Mouse (Mus musculus) neural tube, embryonic 13.5 days (tissue): ENCODE measurements at regions not wholly inside any gene's neighbourhood (a gene's known extent, or its start where the extent isn't known, plus 50 kb on each side); places are given as distances from the start of the nearest gene placed in this dataset.

Experiments
- ATAC-seq: fragments of 200-750 bp; cut with Nextera tagmentation; 2 replicates; pipeline ENCODE4 v1.8.0; 2017; ENCODE audit warnings: low read depth, mild to moderate bottlenecking, moderate TSS enrichment, moderate library complexity
- H3K27ac ChIP-seq: fragments of 300-500 bp; sonication (generic); replicated peaks from 2 replicates; pipeline ENCODE4 v1.5.1; 2015; ENCODE audit warnings: moderate library complexity, mild to moderate bottlenecking, inconsistent platforms
- H3K27me3 ChIP-seq: fragments of 300-500 bp; sonication (generic); 2 replicates; pipeline ENCODE4 v1.6.1; 2015; ENCODE audit warnings: mild to moderate bottlenecking, inconsistent platforms
- H3K36me3 ChIP-seq: fragments of 300-500 bp; sonication (generic); 2 replicates; pipeline ENCODE4 v1.6.1; 2015; ENCODE audit warnings: mild to moderate bottlenecking, inconsistent platforms
- H3K4me1 ChIP-seq: fragments of 300-500 bp; sonication (generic); replicated peaks from 2 replicates; pipeline ENCODE4 v1.6.1; 2015; ENCODE audit warnings: inconsistent platforms
- H3K4me2 ChIP-seq: fragments of 300-500 bp; sonication (generic); 2 replicates; pipeline ENCODE4 v1.6.1; 2015; ENCODE audit warnings: inconsistent platforms, mild to moderate bottlenecking, moderate library complexity
- H3K4me3 ChIP-seq: fragments of 300-500 bp; sonication (generic); 2 replicates; pipeline ENCODE4 v1.5.1; 2015; ENCODE audit warnings: mild to moderate bottlenecking, inconsistent platforms
- H3K9ac ChIP-seq: fragments of 300-500 bp; sonication (generic); 2 replicates; pipeline ENCODE4 v1.6.1; 2015; ENCODE audit warnings: moderate library complexity, mild to moderate bottlenecking, inconsistent platforms
- H3K9me3 ChIP-seq: fragments of 300-500 bp; sonication (generic); 2 replicates; pipeline ENCODE4 v1.6.1; 2016; ENCODE audit warnings: inconsistent platforms
- WGBS: fragments of 180-500 bp; shearing (Covaris S2); methylation state at CpG from one replicate; pipeline ENCODE4 v1.1.7; 2015; 5-methylcytosine and 5-hydroxymethylcytosine counted together

- ATAC-seq, result no peak
- no peak overlapping the region for H3K4me2 ChIP-seq
- 59% methylated on average over 2 of the region's 2 CpGs for WGBS
- no peak overlapping the region for H3K4me3 ChIP-seq
- H3K9me3 ChIP-seq, result no peaks in the 10 kb centered on the region
- no peak overlapping the region for H3K27ac ChIP-seq
- H3K27me3 ChIP-seq, result no peaks in the 10 kb centered on the region
- H3K36me3 ChIP-seq, result no peaks in the 10 kb centered on the region
- no peak overlapping the region for H3K9ac ChIP-seq
- no peaks in the 10 kb centered on the region for H3K4me1 ChIP-seq
Measured at GRCm38 (mm10) chr6:98178005-98178404, 164.5 kb downstream of the Gm765 start.

GRCm38 (mm10) chr6:98149043-98149813 lies 193.3 kb downstream of the Gm765 start:
- Histone ChIP-seq H3K36me3 (no peaks in the 10 kb centered on the region), H3K9me3 (no peaks in the 10 kb centered on the region), H3K27ac (no peak overlapping the region), H3K9ac (no peak overlapping the region), H3K4me2 (no peak overlapping the region), H3K4me1 (no peaks in the 10 kb centered on the region), H3K4me3 (no peak overlapping the region), H3K27me3 (no peaks in the 10 kb centered on the region)
- ATAC-seq, result no peak
- 72% methylated on average over 12 of the region's 12 CpGs for WGBS

- no peak overlapping the region for H3K4me2 ChIP-seq
- no peaks in the 10 kb centered on the region for H3K4me1 ChIP-seq
- no peak overlapping the region for H3K4me3 ChIP-seq
- no peak overlapping the region for H3K9ac ChIP-seq
- no peak for ATAC-seq
- H3K27ac ChIP-seq, result no peak overlapping the region
- WGBS, result 81% methylated on average over 5 of the region's 5 CpGs
- no peaks in the 10 kb centered on the region for H3K36me3 ChIP-seq
- no peaks in the 10 kb centered on the region for H3K9me3 ChIP-seq
- H3K27me3 ChIP-seq, result no peaks in the 10 kb centered on the region
Measured at GRCm38 (mm10) chr6:98147855-98148254, 194.7 kb downstream of the Gm765 start.

DNA sequence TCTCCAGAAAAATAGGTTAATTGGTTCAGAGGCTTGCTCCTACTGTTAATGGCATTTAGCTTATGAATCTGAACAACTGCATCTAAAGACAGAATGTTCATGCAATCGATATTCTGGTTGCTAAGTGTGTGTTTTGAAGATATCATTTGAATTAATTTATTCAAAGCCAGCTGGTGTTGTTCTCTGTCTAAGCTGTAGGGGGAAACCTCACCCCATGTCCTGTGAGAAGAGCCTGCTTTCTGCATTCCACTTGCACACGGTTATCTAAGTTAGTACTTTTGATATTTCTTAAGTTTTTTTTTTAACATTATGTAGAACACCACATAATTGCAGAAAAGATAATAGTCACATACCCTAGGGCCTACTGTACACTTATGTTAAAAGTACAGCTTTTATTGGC lies 209.6 kb downstream of the Gm765 start:
- Histone ChIP-seq H3K4me1 (no peaks in the 10 kb centered on the region), H3K4me3 (no peak overlapping the region), H3K4me2 (no peak overlapping the region), H3K27me3 (no peaks in the 10 kb centered on the region; the same call in 1 of the 2 replicates), H3K9me3 (no peaks in the 10 kb centered on the region), H3K36me3 (no peaks in the 10 kb centered on the region), H3K27ac (no peak overlapping the region), H3K9ac (no peak overlapping the region)
- ATAC-seq, result no peak
- WGBS, result 23% methylated on average over 2 of the region's 2 CpGs

- Histone ChIP-seq H3K4me1 (no peaks in the 10 kb centered on the region), H3K9me3 (no peaks in the 10 kb centered on the region), H3K27me3 (no peaks in the 10 kb centered on the region; the same call in 1 of the 2 replicates), H3K27ac (no peak overlapping the region), H3K9ac (no peak overlapping the region), H3K36me3 (no peaks in the 10 kb centered on the region), H3K4me2 (no peak overlapping the region), H3K4me3 (no peak overlapping the region)
- ATAC-seq, result no peak
- WGBS, result 66% methylated on average over 7 of the region's 7 CpGs
Measured at GRCm38 (mm10) chr6:98125434-98125833, 217.1 kb downstream of the Gm765 start.

DNA sequence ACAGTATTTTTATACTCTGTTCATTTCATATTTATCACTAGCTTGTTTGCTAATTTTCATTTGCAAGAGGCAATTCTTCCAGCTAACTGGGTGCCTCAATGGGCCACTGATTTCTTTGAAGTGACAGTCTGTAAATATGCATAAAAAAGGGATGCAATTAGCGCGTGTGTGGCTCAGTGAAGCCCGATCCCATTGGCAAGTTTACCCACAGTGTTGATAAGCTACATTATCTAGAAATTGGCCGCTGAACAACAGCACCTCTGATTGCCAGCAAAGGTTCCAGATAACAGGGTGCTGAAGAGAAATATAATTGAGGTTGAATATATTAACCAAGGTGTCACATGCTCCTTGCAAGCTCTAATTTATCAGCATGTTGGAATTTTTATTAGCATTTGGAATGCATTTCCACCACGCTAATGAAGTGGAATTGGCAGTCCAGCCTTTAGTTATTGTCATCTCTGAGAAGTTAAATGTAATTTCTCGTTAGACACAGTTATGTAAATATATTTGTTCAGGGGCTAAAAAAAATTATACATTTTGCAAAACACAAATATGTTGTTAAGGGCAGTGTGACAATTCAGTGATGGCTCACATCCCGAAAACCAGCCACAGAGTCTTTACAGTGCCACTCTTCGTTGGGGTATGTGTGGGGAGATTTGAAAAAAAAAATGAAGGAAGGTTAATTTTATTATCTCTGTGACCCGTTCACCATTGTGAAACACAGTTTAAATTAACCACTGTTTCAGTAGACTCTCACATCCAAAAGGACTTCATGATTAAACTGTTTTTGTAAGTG lies 224.0 kb downstream of the Gm765 start:
- ATAC-seq, result no peak
- H3K27ac ChIP-seq, result no peak overlapping the region

DNA sequence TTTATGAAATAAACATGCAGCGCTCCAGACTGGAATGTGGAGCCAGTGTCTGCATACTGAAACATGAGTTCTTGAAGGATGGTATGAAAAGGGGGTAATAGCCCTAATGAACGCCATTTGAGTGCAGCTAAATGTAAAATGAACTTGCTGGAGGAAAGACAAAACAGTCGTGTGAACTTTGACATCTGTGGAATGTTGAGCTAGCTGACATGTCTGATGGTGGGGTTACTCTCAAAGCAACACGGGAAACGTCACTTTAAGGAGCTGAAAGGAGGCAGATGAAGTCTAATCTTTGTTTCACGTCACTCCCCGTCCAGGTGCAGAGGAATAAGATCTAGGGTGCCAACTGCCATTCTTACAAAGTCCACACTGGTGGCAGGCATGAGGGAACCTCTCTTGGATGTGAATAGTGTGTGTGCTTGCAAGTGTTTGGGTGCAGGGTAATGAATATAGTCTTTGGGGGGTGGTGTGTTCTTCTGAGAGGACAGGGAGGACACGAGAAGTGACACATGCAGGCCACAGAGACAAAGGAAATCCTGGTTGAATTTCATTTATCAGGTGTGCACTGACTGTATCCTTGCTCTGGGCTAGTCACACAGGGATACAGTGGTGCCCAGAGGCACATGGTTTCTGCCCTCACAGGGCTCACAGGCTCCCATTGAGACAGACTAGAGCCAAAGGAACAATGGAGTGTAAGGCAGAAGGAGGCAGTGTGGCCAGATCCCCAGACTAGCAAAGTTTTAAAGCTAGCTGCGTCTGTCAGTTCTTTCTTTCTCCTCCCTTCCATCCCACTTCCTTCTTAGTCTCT lies 228.0 kb downstream of the Gm765 start:
- Histone ChIP-seq H3K9ac (no peak overlapping the region), H3K27ac (no peak overlapping the region), H3K4me1 (peaks cover 33% of the 10 kb centered on the region), H3K27me3 (0 out of 2 replicates have a peak, but pooled peaks cover 3% of the 10 kb centered on the region), H3K9me3 (no peaks in the 10 kb centered on the region), H3K4me3 (no peak overlapping the region), H3K36me3 (no peaks in the 10 kb centered on the region), H3K4me2 (no peak overlapping the region)
- no peak for ATAC-seq
- WGBS, result 18% methylated on average over 9 of the region's 9 CpGs

More for the DNA sequence above, 224.0 kb downstream of the Gm765 start:
- Histone ChIP-seq H3K4me1 (peaks cover 25% of the 10 kb centered on the region), H3K9ac (no peak overlapping the region), H3K27me3 (0 out of 2 replicates have a peak, but pooled peaks cover 3% of the 10 kb centered on the region), H3K4me3 (no peak overlapping the region), H3K4me2 (no peak overlapping the region), H3K9me3 (no peaks in the 10 kb centered on the region), H3K36me3 (no peaks in the 10 kb centered on the region)
- WGBS, result 32% methylated on average over 9 of the region's 9 CpGs

DNA sequence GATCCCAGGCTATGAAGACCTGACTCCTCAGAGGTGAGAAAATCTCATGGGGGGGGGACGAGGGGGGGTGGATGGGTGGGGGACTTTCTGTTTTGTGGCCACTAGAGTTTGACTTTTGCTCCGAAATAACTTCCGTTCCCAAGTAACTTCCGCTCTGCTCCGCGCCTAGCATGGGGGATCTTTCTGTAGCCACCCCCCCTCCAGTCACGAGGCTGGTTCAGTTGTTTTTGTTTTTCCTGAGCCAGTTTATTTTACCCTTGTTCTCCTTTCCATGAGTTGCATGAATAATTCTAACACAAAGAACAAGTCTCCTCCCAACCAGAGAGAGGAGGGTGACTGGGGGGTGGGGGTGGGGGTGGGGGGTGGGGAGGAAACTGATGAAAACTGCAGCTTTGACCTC lies 228.8 kb downstream of the Gm765 start:
- no peaks in the 10 kb centered on the region for H3K36me3 ChIP-seq
- WGBS, result 2% methylated on average over 7 of the region's 7 CpGs
- H3K9ac ChIP-seq, result no peak overlapping the region
- H3K27me3 ChIP-seq, result 0 out of 2 replicates have a peak, but pooled peaks cover 3% of the 10 kb centered on the region
- H3K9me3 ChIP-seq, result no peaks in the 10 kb centered on the region
- peak overlapping the region; percentile 30 for H3K4me2 ChIP-seq
- H3K4me1 ChIP-seq, result peaks cover 30% of the 10 kb centered on the region
- no peak for ATAC-seq
- no peak overlapping the region for H3K4me3 ChIP-seq
- H3K27ac ChIP-seq, result no peak overlapping the region

DNA sequence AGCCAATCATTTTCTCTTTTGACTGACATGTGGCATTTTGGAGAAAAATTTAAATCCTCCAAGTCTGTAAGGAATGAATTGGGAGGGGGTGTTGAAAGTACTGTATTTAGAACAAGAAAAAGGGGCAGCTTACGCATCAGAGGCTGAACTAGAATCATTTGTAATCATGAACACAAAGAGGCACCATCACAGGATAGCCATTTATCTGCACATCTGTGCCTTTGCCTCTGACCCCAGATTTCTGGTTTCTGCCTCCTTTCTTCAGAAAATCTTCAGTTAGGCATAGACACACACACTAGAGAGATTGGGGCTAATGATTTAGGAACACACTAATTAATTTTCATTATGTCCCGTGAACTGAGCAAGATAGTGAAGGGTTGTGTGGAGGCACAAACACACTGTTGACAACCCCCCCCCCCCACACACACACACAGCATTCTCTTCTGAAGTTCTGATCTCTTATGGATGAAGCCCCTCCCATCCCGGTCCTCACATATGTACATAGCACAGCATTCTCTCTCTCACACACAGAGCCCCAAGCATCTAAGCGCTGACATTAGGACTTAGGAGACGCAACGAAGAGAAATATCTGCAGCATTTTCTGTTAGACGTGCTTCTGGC lies 229.9 kb downstream of the Gm765 start:
- Histone ChIP-seq H3K4me3 (no peak overlapping the region), H3K27me3 (0 out of 2 replicates have a peak, but pooled peaks cover 3% of the 10 kb centered on the region), H3K36me3 (no peaks in the 10 kb centered on the region), H3K27ac (no peak overlapping the region), H3K4me1 (peaks cover 19% of the 10 kb centered on the region), H3K9me3 (no peaks in the 10 kb centered on the region), H3K4me2 (no peak overlapping the region), H3K9ac (no peak overlapping the region)
- 66% methylated on average over 7 of the region's 7 CpGs for WGBS
- no peak for ATAC-seq

- H3K27ac ChIP-seq, result no peak overlapping the region
- 0 out of 2 replicates have a peak, but pooled peaks cover 4% of the 10 kb centered on the region for H3K4me1 ChIP-seq
- no peak overlapping the region for H3K4me2 ChIP-seq
- no peaks in the 10 kb centered on the region for H3K36me3 ChIP-seq
- 46% methylated on average over 5 of the region's 5 CpGs for WGBS
- no peak overlapping the region for H3K9ac ChIP-seq
- no peaks in the 10 kb centered on the region for H3K9me3 ChIP-seq
- ATAC-seq, result no peak
- H3K27me3 ChIP-seq, result peaks cover 10% of the 10 kb centered on the region; the same call in 1 of the 2 replicates
- no peak overlapping the region for H3K4me3 ChIP-seq
Measured at GRCm38 (mm10) chr6:98107123-98107522, 235.4 kb downstream of the Gm765 start.

DNA sequence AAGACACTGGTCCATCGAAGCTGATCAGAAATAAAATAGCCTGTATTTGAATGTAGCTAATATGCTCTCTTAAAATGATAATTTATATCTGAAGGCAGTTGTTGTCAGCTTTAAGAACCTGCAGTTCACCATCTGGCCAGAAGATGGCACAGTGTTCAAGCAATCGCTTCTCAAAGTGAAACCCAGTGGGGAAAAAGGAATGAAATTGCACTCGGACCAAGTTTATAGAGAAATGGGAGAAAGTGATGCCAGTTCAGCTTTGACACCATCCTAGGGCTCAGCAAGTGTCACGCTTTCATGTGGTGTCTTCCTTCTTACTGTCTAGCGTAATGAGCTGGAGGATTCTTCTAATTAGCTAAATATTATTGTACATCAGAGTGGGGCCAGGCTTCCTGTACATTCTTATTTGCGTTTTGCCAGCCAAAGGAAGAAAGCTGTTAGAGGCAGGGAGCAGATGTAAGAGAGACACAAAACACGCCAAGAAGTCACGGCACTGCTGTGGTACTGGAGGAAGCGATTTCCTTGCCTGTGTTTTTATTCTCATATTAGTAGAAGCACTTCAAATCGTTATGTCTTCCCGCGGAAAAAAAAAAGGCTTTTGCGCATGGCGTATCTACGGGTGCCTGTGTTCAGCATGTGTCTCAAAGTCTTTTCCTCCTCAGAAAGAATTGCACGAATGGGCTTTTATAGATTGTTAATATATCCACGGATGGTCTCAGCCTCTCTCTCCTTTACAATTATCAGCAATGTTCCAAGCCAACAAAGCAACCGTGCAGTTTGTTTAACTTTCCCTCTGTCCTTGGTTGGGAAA lies 237.1 kb downstream of the Gm765 start:
- Histone ChIP-seq H3K4me3 (no peak overlapping the region), H3K9ac (no peak overlapping the region), H3K36me3 (no peaks in the 10 kb centered on the region), H3K27ac (no peak overlapping the region), H3K9me3 (no peaks in the 10 kb centered on the region), H3K4me1 (0 out of 2 replicates have a peak, but pooled peaks cover 4% of the 10 kb centered on the region), H3K27me3 (peaks cover 13% of the 10 kb centered on the region; the same call in 1 of the 2 replicates), H3K4me2 (peak overlapping the region; percentile 34)
- WGBS, result 53% methylated on average over 18 of the region's 18 CpGs
- no peak for ATAC-seq
